Mouse (Mus musculus) adrenal gland, adult 8-10 months (tissue): ENCODE measurements around the gene Gm5134. TPM values are rescaled to one million over a fixed set of nuclear protein-coding genes. Genes with fewer than 3 reads are reported as not detected.
"Not testable (repeated sequence)": the region's sequence is repeated elsewhere in the genome, so short reads cannot be mapped to it uniquely, and the experiment has no call there.

ENCODE experiments used
- DNase-seq: peaks from one replicate; pipeline ENCODE4 v3.0.0; 2022
- total RNA-seq, 4 experiments: library from RNA; stranded (reverse); gene quantifications; 2 replicates each; pipeline ENCODE4 v1.2.4; 2022

The Gm5134 gene
- total RNA-seq, 4 experiments from 2014 or later = not detected

DNA sequence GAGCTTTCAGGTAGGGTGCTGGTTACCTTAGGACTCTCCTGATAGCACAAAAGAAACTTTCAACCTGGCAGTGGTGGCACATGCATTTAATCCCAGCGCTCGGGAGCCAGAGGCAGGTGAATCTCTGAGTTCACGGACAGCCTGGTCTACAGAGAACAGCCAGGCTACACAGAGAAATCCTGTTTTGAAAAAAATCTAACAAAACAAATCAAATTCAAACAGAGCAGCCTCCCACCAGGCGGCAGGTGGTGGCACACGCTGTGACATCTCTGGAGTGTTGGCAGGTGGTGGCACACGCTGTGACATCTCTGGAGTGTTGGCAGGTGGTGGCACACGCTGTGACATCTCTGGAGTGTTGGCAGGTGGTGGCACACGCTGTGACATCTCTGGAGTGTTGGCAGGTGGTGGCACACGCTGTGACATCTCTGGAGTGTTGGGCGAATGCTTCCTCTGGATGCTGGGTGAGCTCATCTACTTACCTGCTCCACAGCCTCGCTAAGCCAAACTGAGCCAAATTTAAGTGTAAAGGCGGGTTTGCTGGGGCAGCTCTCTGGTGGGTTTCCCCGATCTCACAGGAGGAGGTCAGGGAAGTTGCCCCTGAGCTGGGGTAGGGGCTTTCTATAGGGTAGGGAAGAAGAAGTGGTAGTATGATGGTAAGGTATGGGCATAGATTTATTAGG is 40.4 kb downstream of the Gm5134 start:
- DNase-seq = not testable (repeated sequence)

DNA sequence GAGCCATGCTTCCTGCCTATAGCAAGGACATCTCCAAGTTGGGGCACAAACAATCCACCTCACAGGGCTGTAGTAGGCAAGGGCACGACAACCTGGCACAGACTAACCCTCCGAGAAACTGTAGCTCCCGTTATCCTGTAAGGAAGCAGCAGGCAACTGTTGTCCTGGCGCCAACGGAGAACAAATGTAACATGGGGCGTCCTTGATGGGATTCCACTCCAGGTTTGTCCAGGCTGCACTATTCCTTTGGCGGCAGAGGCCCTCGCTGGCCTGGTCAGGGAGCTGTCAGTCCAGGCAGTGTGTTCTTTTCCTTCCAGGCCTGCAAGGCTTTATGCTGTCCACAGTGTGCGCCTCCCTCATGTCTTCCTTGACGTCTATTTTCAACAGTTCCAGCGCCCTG is 41.1 kb downstream of the Gm5134 start:
- DNase-seq = no peak

DNA sequence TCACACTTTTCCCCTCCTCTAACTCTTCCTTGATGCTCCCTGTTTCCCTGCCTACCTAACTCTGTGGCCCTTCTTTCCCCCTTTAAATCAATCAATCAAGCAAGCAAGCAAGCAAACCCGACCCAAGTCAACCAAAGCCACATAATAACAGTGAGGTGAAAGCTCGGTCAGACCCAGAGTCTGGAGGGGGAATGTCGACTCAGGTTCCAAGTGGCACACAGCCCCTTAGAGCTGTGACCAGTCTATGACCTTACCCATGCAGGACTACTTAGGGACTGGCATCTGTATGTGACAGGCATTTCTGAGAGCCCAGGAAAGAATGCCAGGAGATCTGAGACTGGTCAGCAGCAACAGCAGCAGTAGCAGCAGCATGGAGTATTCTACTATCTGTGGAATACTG is 42.0 kb downstream of the Gm5134 start:
- DNase-seq = no peak

DNA sequence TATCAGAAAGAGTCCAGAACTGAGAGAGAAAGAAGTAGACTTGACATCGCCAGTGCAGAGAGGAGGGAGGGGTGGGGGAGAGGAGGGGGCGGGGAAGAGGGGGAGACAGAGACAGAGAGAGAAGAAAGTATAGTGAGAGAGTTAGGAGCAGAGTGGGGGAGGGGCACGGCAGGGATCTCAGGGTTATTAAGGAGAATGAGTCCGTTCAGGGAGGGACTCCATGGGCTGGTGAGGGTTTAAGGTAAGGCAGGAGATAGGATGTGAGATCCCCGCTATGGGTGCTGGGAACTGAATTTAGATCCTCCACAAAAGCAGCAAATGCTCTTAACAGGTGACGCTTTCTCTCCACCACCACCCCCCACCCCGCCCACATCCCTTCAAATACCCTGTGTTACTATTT is 46.8 kb downstream of the Gm5134 start:
- DNase-seq = no peak

DNA sequence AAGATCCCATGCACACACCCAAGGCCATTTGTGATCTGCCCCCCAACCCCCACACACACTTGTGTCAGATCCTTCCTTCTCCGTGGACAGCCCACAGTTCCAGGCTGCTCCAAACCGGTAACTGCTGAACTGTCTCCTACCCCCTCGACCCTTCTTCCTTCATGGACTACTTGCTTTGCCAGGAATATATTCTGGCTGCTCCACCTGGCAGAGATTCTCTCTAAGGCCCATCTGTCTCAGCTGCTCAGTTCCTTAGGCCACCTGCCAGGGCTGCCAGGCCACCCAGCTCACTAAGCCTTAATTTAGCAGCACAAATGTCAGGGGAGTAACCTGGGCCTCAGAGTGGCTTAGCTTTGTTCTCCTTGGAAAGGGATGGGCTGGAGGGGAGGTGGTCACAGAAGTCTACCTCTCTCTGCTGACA is 47.8 kb downstream of the Gm5134 start:
- peak; percentile 14 for DNase-seq

DNA sequence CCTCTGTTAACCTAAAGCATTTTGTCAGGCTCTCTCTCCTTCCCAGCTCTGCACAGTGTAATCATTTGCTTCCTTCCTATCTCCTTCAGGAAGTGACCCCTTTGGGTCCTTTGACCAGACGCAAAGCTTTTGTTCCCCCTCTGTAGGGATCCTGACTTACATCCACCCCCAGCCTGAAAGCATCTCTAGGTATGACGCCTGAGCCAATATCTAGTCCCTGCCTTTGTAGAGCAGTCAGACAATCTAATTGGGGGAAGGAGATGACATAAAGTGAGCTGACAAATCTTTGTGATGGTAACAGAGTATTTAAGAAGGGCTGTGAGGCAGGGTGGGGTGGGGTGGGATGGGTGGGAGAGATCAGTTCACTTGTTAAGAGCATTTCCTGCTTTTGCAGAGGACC is 48.3 kb downstream of the Gm5134 start:
- DNase-seq = no peak

DNA sequence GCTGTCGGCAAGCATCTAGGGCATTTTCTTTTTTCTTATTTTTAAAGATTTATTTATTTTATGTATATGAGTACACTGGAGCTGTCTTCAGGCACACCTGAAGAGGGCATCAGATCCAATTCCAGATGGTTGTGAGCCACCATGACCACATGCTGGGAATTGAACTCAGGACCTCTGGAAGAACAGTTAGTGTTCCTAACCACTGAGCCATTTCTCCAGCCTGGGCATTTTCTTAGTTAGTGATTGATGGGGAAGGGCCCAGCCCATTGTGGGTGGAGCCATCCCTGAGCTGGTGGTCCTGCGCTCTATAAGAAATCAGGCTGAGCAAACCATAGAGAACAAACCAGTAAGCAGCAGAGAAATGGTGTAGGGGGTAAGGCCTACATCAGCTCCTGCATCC is 48.9 kb downstream of the Gm5134 start:
- DNase-seq = no peak

DNA sequence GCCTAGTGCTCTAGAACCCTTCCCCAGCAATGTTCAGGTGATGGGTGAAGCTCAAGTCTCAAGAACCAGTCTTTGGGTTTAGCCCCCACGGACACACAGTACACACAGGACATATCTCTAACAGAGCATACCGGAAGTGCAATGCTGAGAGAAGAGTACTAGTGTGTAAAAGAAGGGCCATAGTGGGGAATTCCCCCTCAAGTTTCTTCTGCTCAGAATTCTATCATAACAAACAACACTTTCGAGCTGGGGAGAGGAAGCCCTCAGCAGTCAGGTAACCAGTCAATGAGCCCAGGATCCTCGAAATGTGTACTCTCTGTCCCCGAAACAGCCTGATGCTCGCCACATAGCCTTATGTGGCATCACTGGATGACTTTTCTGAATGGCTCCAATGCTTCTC is 52.1 kb downstream of the Gm5134 start:
- no peak for DNase-seq

DNA sequence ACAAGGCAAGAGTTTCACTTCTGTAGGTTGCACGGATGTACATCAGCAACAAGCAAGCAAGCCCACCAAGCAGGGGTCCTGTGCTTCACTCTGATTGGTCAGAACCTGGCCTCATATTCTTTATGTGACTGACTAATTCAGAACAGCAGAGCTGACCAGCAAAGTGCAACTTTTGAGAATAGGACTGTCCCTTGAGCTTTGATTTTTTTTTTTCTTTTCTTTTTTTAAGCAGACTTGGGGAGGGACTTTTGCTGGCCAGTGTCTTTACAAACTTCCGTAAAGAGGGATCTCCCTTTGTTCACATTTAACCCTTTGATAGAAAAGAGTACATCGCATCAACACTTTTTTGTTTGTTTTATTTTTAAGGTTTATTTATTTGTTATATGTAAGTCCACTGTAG is 55.5 kb downstream of the Gm5134 start:
- no peak for DNase-seq

DNA sequence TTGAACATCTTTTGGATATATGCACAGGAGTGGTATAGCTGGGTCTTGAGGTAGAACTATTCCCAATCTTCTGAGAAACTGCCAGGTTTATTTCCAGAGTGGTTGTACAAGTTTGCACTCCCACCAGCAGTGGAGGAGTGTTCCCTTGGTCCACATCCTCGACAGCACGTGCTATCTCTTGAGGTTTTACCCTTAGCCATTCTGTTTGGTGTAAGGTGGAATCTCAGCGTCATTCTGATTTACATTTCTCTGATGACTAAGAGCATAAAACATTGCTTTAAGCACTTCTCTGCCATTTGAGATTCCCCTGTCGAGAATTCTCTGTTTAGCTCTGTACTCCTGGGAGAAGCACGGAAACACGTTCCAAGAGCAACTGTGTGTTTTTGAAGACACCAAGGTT is 58.6 kb downstream of the Gm5134 start:
- DNase-seq = no peak

DNA sequence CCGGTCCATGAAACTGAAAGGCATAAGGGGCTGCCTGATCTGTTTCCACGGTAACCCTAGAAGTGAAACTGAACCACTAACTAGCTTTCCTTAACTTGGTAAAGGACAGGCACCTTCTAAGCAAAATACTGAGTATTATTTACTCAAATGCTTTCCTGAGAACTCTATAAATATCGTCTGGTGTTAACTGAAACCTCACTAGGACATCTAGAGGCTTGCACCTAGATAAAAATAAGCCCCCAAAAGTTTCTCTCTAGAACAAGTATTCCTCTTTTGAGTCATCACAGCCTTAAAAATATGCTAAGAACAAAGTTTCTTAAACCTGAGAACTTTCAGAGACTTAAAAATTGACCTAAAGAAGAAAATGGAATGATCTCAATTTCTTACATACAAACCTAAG is 62.6 kb downstream of the Gm5134 start:
- DNase-seq = no peak

DNA sequence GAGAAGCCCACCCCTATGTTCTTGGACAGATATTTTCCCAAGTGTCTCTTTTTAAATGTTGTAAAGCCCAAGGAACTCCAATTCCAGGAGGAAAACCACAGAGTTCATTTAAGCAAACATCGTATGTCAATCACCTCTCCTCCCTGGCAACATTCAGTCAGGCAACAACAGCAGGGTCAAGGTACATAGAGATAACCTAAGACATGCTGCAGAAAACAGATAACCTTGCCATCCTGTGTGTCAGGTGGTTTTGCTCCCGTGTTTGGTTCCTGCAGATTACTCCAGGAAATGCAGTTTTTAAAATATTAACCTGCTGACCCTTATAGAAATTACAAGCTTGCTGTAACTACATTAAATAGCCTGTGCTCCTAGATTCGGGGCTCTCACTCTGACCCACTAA is 67.4 kb downstream of the Gm5134 start:
- DNase-seq = no peak

DNA sequence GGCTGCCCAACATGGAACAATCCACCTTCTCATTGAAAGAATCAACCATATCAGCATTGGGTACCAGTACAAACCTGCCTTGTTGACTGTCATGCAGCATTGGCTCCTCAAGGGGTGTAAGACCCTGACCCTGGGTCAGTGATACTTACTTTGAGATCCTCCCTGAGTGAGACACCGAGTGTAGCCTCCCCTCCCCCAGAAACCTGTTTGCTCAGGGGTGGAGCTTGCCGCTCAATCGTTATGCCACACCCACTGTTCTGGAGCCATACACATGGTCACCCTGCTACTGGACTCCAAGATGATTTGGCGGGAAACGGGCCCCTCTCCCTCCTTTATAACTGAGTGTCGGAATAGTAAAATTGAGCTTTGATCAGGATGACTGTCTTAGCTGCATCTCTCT is 69.6 kb downstream of the Gm5134 start:
- DNase-seq = no peak

DNA sequence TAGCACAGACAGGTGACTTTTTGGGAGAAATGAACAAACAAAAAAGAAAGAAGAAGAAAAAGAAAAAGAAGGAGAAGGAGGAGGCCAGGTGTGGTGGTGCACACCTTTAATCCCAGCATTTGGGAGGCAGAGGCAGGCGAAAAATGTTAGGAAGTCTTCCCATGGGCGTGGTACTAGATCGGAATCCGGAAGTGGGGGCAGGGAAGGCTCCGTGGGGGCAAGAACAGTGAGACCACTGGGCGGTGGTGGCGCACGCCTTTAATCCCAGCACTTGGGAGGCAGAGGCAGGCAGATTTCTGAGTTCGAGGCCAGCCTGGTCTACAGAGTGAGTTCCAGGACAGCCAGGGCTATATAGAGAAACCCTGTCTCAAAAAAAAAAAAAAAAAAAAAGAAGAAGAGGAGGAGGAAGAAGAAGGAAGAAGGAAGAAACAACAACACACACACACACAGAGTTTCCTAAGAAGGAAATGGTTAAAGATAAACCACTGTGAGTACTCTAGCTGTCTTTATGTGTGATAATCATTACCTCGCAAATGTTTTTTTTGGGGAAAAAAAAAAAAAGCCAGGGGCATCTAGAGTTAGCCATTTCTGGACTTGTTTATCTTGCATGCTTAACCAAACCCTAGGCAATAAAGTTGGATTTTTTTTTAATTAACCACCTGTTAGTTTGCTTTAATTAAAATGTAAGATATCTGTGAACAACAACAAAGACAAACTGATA is 71.3 kb downstream of the Gm5134 start:
- DNase-seq = no peak

DNA sequence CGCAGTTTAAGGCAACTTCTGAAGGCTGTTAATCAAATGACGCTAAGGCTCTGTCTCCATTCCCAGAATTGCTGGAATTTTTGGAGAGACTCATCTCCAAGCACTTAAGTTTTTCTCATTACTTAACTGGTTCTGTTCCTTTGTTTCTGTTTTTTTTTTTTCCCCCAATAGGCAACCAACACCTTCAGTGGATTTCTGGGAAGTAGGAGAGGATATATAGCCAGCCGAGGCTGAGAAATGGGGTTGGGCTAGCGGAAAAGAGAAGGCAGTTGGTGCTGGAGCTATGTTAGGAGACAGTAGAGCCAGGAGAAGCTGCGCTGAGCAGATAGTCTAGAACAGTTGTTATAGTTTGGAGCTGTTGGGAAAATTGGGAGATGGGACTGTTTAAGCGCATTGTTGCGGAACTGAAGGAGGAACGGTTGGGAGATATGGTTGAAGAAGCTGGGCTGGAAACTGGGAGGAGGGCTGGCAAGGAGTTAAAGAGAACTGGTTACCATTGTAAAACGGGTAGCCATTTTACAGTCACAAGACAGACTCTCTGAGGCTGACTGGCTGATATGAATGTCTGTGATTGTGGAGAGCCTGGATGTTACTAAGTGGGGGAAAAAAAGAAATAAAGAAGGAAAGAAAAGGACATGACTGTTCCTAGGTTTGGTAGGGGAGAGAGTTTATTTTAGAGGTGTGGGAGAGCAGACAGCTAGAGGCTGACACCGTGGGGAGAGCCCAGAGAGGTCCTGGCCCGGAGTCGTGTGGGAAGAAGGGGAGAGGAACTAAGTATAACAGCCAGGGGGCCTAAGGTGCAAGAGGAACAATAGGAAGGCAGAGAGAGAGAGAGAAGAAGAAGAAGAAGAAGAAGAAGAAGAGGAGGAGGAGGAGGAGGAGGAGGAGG is 73.1 kb downstream of the Gm5134 start:
- no peak for DNase-seq

DNA sequence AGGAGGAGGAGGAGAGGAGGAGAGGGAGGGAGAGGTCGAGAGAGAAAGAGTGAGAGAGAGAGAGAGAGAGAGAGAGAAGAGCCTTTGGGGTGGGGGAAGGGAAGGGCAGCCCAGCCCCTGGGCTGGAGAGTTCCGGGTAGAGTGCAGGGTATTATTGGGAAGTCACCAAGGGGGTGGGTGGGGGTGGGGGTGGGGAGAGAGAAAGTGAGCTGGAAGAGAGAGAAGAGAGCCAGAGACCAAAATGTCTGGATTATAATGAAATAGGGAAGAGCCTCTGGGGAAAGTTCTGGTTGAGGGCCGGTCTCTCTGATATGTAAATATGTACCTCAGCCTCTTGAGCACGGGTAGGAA is 73.7 kb downstream of the Gm5134 start:
- DNase-seq = no peak

DNA sequence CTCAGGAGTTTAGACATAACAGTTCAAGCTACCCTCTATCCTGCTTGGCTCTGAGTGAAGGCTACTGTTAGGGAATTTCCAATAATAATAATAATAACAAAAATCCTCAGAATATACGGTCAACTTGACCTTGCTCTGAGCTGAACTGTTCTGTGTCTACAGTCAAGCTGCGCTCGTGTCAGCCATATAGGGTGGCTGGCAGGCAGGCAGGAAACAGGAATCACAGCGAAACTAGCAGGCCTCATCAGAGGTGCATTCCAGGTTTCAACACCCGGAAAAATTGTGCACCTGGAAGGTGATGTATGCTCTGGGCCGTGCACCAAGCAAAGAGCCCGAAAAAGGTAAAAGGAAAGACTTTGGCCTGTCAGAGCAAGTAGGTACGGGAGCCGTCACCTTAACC is 74.1 kb downstream of the Gm5134 start:
- DNase-seq = no peak

DNA sequence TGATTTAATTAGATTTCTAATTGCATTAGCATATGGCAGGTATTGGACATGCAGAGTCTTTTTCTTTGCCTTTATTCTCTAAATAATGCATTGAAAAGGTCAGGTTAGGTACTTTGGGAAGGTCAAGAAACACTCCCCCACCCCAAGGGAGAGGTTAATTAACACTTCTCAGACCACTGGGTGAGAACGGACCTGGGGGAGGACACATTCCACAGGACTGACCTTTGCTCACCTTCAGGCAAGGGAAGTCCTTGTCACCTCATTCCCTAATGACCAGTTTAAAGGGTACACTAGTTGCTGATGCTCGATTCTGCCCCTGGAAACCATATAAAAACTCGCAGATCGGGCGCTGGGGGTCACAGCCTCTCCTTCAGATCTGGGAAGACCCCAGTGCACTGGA is 75.0 kb downstream of the Gm5134 start:
- DNase-seq = no peak

DNA sequence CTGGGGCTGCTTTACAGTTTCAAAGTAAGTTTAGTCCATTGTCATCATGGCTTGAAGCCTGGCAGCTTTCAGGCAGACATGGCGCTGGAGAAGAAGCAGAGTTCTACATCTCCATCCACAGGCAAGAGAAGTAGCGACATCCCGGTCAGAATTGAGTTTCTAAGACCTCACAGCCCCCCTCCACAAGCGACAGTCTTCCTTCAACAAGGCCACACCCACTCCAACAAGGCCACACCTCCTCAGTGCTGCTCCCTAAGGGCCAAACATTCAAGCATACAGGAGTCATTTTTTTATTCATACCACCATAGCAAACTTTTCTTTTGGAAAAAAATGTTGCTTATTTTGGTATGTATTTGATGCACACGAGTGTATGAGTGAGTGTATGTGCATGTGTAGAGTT is 76.2 kb downstream of the Gm5134 start:
- no peak for DNase-seq

DNA sequence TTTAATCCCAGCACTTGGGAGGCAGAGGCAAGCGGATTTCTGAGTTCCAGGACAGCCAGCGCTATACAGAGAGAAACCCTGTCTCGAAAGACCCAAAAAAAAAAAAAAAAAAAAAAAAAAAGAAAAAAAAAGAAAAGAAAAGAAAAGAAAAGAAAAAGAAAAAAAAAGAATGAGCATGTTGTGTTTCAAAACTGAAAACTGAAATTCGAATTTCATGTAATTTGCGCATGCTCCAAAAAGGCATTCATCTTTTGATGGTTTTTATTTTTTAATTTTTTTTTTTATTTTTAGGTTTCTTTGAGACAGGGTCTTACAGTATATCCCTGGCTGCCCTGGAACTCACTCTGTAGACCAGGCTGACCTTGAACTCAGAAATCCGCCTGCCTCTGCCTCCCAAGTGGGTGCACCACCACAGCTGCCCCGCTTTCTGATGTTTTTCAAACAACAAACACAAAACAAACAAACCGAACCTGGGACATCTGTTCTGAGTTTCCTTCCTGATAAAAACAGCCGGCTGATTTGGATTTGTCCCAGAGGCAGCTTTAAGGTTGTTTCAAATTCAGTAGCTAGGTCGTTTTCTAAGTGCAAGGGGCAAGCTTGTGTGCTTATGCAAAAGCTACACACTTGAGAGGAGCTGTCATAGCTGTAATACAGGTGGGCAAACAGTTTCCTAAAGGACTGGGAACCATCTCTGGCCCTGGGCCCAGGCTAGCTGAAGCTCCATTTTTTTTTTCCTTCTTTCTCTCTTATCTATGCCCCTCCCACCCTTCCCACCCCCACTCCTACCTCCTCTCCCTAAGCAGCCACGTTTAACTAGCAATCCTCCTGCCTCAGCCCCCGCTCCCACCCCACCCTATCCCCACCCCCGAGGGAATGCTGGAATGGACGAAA is 77.4 kb downstream of the Gm5134 start:
- no peak for DNase-seq

DNA sequence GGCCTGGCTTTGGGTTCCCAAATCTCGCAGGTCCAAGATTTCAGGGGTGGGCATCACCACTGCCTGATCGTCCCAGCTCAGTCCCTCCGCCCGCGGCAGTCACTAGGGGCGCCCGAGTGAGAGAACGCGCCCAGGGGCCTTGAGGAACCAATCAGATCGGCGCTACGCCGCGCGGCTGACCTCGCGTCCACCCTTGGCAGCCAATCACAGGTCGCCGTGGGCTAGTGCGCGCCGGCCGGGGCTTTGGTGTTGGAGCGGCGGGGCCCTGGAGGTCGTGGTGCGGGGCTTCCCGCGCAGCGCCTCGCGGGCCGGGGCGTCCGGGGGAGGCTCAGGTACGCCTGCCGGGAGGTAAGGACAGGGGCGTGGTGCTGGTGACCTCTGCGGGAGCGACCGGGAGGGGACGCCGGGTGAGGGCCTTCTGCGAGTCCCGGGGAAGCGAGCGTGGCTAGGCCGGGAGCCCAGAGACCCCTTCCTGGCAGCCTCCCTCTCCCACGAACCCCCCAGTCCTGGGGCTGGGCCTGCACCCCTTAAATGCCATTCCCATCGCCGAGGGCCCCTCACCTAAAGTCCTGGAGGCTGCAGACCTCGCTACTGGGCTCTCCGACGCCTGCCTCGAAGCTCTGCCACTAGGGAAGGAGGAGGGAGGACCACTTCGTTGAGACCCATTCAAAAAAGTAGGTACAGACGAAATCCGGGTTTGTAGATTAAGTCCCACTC is 78.2 kb downstream of the Gm5134 start, which contains the start of gene Zfp280b:
Zfp280b (plus strand) TSS at position 249 of the 717 bp plus-strand sequence.
- DNase-seq = peak; percentile 91

DNA sequence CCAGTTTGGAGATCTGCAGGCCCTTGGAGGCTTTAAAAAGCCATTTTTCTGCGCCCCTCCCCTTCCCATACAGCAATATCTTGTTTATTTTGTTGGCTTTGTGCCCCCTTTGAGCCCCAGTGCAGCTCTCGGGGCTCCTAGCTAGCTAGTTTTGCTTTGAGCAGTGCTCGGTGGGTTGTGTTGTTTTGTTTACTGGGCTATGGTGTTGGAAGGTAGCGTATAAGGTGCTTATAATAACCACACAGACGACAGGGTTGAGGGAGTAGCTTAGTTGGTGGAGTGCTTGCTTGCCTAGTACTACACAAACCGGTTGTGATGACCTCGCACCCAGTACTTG is 78.8 kb downstream of the Gm5134 start:
- DNase-seq = no peak
